7 mouse cellular contexts compared by ENCODE assay signal in genomic region chr11:22513075-22513474, GRCm38 (mm10). TPM values are rescaled to one million over a fixed set of nuclear protein-coding genes. Genes with fewer than 3 reads are reported as not detected.
DNase-seq lines count a peak whose midpoint lies in the region; ATAC-seq and TF ChIP-seq lines count a peak whose summit lies in the region.

No protein-coding gene starts in this region.

- H3K27me3 ChIP-seq in lung, embryonic 15.5 days = no peaks in the 10 kb centered on the region
- no peaks in the 10 kb centered on the region for H3K27me3 ChIP-seq in forebrain, embryonic 12.5 days
- no peaks in the 10 kb centered on the region for H3K27me3 ChIP-seq in limb, embryonic 14.5 days (ENCODE audit: control insufficient read depth, insufficient read depth, low read length)
- H3K27me3 ChIP-seq in stomach, embryonic 14.5 days (ENCODE audit: control insufficient read depth, insufficient read depth, low read length) = no peaks in the 10 kb centered on the region

- DNase-seq in lung, postnatal 25 days (ENCODE audit: low spot score) = no peak
- DNase-seq in limb, embryonic 14.5 days (ENCODE audit: low spot score) = no peak
- DNase-seq in adrenal gland, adult 2 months = no peak
- DNase-seq in B cell, adult 2 months = no peak

- no peak for ATAC-seq in lung, embryonic 15.5 days (ENCODE audit: borderline replicate concordance, extremely low read depth, low FRiP score, low TSS enrichment)
- peak; percentile 15; the same call in 1 of the 2 replicates for ATAC-seq in forebrain, embryonic 12.5 days (ENCODE audit: low FRiP score)
- ATAC-seq in limb, embryonic 14.5 days (ENCODE audit: low FRiP score, low read depth) = no peak
- ATAC-seq in stomach, embryonic 14.5 days (ENCODE audit: insufficient number of reproducible peaks, insufficient read depth, low FRiP score, low read depth) = no peak

- 0 out of 2 replicates have a peak, but pooled peaks cover 3% of the 10 kb centered on the region for H3K36me3 ChIP-seq in lung, embryonic 15.5 days
- H3K36me3 ChIP-seq in forebrain, embryonic 12.5 days (replicated peaks) = 0 out of 2 replicates have a peak, but pooled peaks cover 6% of the 10 kb centered on the region
- H3K36me3 ChIP-seq in limb, embryonic 14.5 days (ENCODE audit: control insufficient read depth, insufficient read depth, low read length) = no peaks in the 10 kb centered on the region
- H3K36me3 ChIP-seq in stomach, embryonic 14.5 days (ENCODE audit: control insufficient read depth, insufficient read depth, low read length) = no peaks in the 10 kb centered on the region

- H3K4me3 ChIP-seq in lung, embryonic 15.5 days = peak overlapping the region; percentile 64
- H3K4me3 ChIP-seq in forebrain, embryonic 12.5 days (replicated peaks) = peak overlapping the region; percentile 75
- H3K4me3 ChIP-seq in limb, embryonic 14.5 days (replicated peaks; ENCODE audit: low read length) = peak overlapping the region; percentile 67
- H3K4me3 ChIP-seq in stomach, embryonic 14.5 days (ENCODE audit: low read depth, low read length) = peak overlapping the region; percentile 72

- 44% methylated on average over 11 of the region's 11 CpGs for WGBS in lung, embryonic 15.5 days
- 43% methylated on average over 11 of the region's 11 CpGs for WGBS in forebrain, embryonic 12.5 days
- 32% methylated on average over 11 of the region's 11 CpGs for WGBS in limb, embryonic 14.5 days
- WGBS in stomach, embryonic 14.5 days = 46% methylated on average over 11 of the region's 11 CpGs

- H3K4me1 ChIP-seq in lung, embryonic 15.5 days = 0 out of 2 replicates have a peak, but pooled peaks cover 2% of the 10 kb centered on the region
- H3K4me1 ChIP-seq in forebrain, embryonic 12.5 days = 0 out of 2 replicates have a peak, but pooled peaks cover 7% of the 10 kb centered on the region
- no peaks in the 10 kb centered on the region for H3K4me1 ChIP-seq in limb, embryonic 14.5 days (ENCODE audit: control insufficient read depth, insufficient read depth, low read length)
- no peaks in the 10 kb centered on the region for H3K4me1 ChIP-seq in stomach, embryonic 14.5 days (ENCODE audit: control insufficient read depth, insufficient read depth, low read length)

- peak overlapping the region; percentile 67 for H3K4me2 ChIP-seq in lung, embryonic 15.5 days
- H3K4me2 ChIP-seq in forebrain, embryonic 12.5 days = peak overlapping the region; percentile 68
- H3K4me2 ChIP-seq in limb, embryonic 14.5 days (replicated peaks; ENCODE audit: low read depth, low read length, severe bottlenecking) = peak overlapping the region; percentile 68
- peak overlapping the region; percentile 69 for H3K4me2 ChIP-seq in stomach, embryonic 14.5 days (replicated peaks; ENCODE audit: low read depth, low read length)

- no peak for TF ChIP-seq POLR2A in limb, embryonic 14.5 days (IDR thresholded peaks at IDR 0.05; ENCODE audit: borderline replicate concordance, extremely low read depth, insufficient read depth, insufficient read length)

- peak overlapping the region; percentile 74 for H3K9ac ChIP-seq in lung, embryonic 15.5 days
- H3K9ac ChIP-seq in forebrain, embryonic 12.5 days = peak overlapping the region; percentile 87
- H3K9ac ChIP-seq in limb, embryonic 14.5 days (ENCODE audit: low read depth, low read length, severe bottlenecking) = peak overlapping the region; percentile 96
- peak overlapping the region; percentile 95 for H3K9ac ChIP-seq in stomach, embryonic 14.5 days (replicated peaks; ENCODE audit: low read depth, low read length)

- no peaks in the 10 kb centered on the region for H3K9me3 ChIP-seq in lung, embryonic 15.5 days
- no peaks in the 10 kb centered on the region for H3K9me3 ChIP-seq in forebrain, embryonic 12.5 days
- H3K9me3 ChIP-seq in limb, embryonic 14.5 days (ENCODE audit: control insufficient read depth, low read length) = 0 out of 2 replicates have a peak, but pooled peaks cover 4% of the 10 kb centered on the region
- no peaks in the 10 kb centered on the region for H3K9me3 ChIP-seq in stomach, embryonic 14.5 days (ENCODE audit: control insufficient read depth, low read depth, low read length)

- H3K27ac ChIP-seq in lung, embryonic 15.5 days = peak overlapping the region; percentile 93
- H3K27ac ChIP-seq in forebrain, embryonic 12.5 days = peak overlapping the region; percentile 94
- peak overlapping the region; percentile 95 for H3K27ac ChIP-seq in limb, embryonic 14.5 days (replicated peaks; ENCODE audit: low read depth, low read length)
- H3K27ac ChIP-seq in stomach, embryonic 14.5 days (ENCODE audit: low read length) = peak overlapping the region; percentile 95

RNA-seq across cellular contexts. Expression of gene Tmem17, which starts 1.2 kb away (rescaled TPM):
- polyA plus RNA-seq in lung, embryonic 15.5 days (2015; fragmentation: Nextera tagmentation; extraction: Ambion mirVana) = 18.3 and 19.7 TPM in 2 replicates
- polyA plus RNA-seq in forebrain, embryonic 12.5 days (2016; fragmentation: Nextera tagmentation; extraction: Ambion mirVana) = 13.6 and 14.1 TPM in 2 replicates
- polyA plus RNA-seq in limb, embryonic 14.5 days (2012; rRNA removed) = 10.4 and 12.8 TPM in 2 replicates
- 16.1 and 16.4 TPM in 2 replicates for polyA plus RNA-seq in limb, embryonic 14.5 days (2014; fragmentation: Nextera tagmentation; extraction: Ambion mirVana)
- 15.8 and 16.6 TPM in 2 replicates for polyA plus RNA-seq in stomach, embryonic 14.5 days (2014; fragmentation: Nextera tagmentation; extraction: Ambion mirVana)
- 1 to 10 TPM; 1.7 to 3.5 TPM for total RNA-seq in adrenal gland, adult 2 months (2021)
- 2.0 and 2.7 TPM in 2 replicates for polyA plus RNA-seq in adrenal gland, adult 2 months (2012; rRNA removed)
